Mouse (Mus musculus): ENCODE results near the gene Trappc3l. TPM values are rescaled to one million over a fixed set of nuclear protein-coding genes. Genes with fewer than 3 reads are reported as not detected.
A peak's percentile ranks its signal among the peaks of the same experiment; 100 is the strongest.

The Trappc3l gene
- total and polyA plus RNA-seq, 3 experiments: not detected

- peaks cover 8 to 34% of the 10 kb centered on the region in 2 experiments for H3K4me1 ChIP-seq (ENCODE audit: control insufficient read depth in 1 of 2, insufficient read depth in 2 of 2)
- in situ Hi-C loops (cut with MboI; ENCODE audit: low pct_ligation_motif_present, low pct_unique_long_range_greater_than_20kb, low sequenced_read_pairs): no loop called here
- H3K27ac ChIP-seq (ENCODE audit: insufficient read depth, low read depth): peak within 1 kb of the TSS; percentile 68
- H3K79me2 ChIP-seq (replicated peaks; ENCODE audit: control insufficient read depth, extremely low read depth, insufficient read depth, poor library complexity, severe bottlenecking): peaks cover 35% of the 10 kb centered on the region
- dilution Hi-C loops (cut with MboI; ENCODE audit: extremely low pct_ligation_motif_present, extremely low pct_unique_long_range_greater_than_20kb, low sequenced_read_pairs): no loop called here
- peak within 1 kb of the TSS; percentile 97 for H3K4me2 ChIP-seq (ENCODE audit: insufficient read depth, low read depth, poor library complexity, severe bottlenecking)
- H3K36me3 ChIP-seq (replicated peaks in 1 of 2; ENCODE audit: control insufficient read depth in 1 of 2, insufficient read depth in 1 of 2, low read length in 1 of 2): peaks cover 4 to 17% of the 10 kb centered on the region in 2 experiments
- H3K9me3 ChIP-seq (replicated peaks; ENCODE audit: low read length): no peaks in the 10 kb centered on the region
- DNase-seq (ENCODE audit: extremely low read depth): peak; percentile 95
- peak within 1 kb of the TSS; percentile 72 to 90 (median 89) for H3K4me3 ChIP-seq (replicated peaks in 1 of 3; ENCODE audit: low read depth in 2 of 3, low read length in 2 of 3, poor library complexity in 1 of 3)
- H3K27me3 ChIP-seq (replicated peaks): no peaks in the 10 kb centered on the region
- TF ChIP-seq ZC3H11A (IDR thresholded peaks at IDR 0.05; ENCODE audit: low read depth, low read length): no peak
- TF ChIP-seq HCFC1 (IDR thresholded peaks at IDR 0.05; ENCODE audit: low read depth, low read length): peak; percentile 85
- TF ChIP-seq UBTF (IDR thresholded peaks at IDR 0.05; ENCODE audit: low read depth, low read length): peak; percentile 85; the same call in 1 of the 2 replicates
- TF ChIP-seq POLR2A (IDR thresholded peaks at IDR 0.05; ENCODE audit: low read depth, low read length): peak; percentile 97
- TF ChIP-seq POLR2AphosphoS2 (IDR thresholded peaks at IDR 0.05; ENCODE audit: low read depth, low read length): 0 out of 2 replicates have a peak, but pooled peaks have one; percentile 53
- peak; percentile 55; the same call in 1 of the 2 replicates for TF ChIP-seq ZMIZ1 (IDR thresholded peaks at IDR 0.05; ENCODE audit: low read depth, low read length)
- peak; percentile 66; the same call in 1 of the 2 replicates for TF ChIP-seq CHD2 (IDR thresholded peaks at IDR 0.05; ENCODE audit: low read length)
- TF ChIP-seq MAX (IDR thresholded peaks at IDR 0.05; ENCODE audit: low read length): peak; percentile 54; the same call in 1 of the 2 replicates
- TF ChIP-seq BHLHE40 (IDR thresholded peaks at IDR 0.05; ENCODE audit: low read depth, low read length): peak; percentile 45
- TF ChIP-seq TCF12 (IDR thresholded peaks at IDR 0.05; ENCODE audit: low read depth, low read length): peak; percentile 97
- TF ChIP-seq IRF4 (IDR thresholded peaks at IDR 0.05; ENCODE audit: low read depth, low read length): peak; percentile 54; the same call in 1 of the 2 replicates
- peak; percentile 94 for TF ChIP-seq MXI1 (IDR thresholded peaks at IDR 0.05; ENCODE audit: low read depth, low read length)
- TF ChIP-seq ELF1 (IDR thresholded peaks at IDR 0.05; ENCODE audit: low read depth, low read length): peak; percentile 92
- no peak; the same call in 1 of the 2 replicates for TF ChIP-seq MEF2A (IDR thresholded peaks at IDR 0.05; ENCODE audit: borderline replicate concordance, low read depth, low read length)
- TF ChIP-seq E2F4 (IDR thresholded peaks at IDR 0.05; ENCODE audit: insufficient replicate concordance, low read depth, low read length): no peak
- TF ChIP-seq ZKSCAN1 (IDR thresholded peaks at IDR 0.05; ENCODE audit: borderline replicate concordance, low read depth, low read length): no peak
- TF ChIP-seq JUN (IDR thresholded peaks at IDR 0.05; ENCODE audit: insufficient read depth, low read depth, low read length): no peak
- TF ChIP-seq PAX5 (IDR thresholded peaks at IDR 0.05; ENCODE audit: low read length): no peak
- TF ChIP-seq TBP (conservative IDR thresholded peaks at IDR 0.05; ENCODE audit: low read depth, low read length): peak; percentile 87
- peak; percentile 91 for TF ChIP-seq NRF1 (IDR thresholded peaks at IDR 0.05; ENCODE audit: low read depth, low read length)
- peak; percentile 55; the same call in 1 of the 2 replicates for TF ChIP-seq MYC (IDR thresholded peaks at IDR 0.05; ENCODE audit: low read depth, low read length)
- peak; percentile 78 for TF ChIP-seq NELFE (IDR thresholded peaks at IDR 0.05; ENCODE audit: low read depth, low read length)
- TF ChIP-seq CTCF (conservative IDR thresholded peaks at IDR 0.05 in 1 of 2, IDR thresholded peaks at IDR 0.05 in 1 of 2; ENCODE audit: low read depth in 2 of 2, low read length in 2 of 2): peak in 1 of 2 experiments; percentile 2; a peak in 1 of 4 replicates
- peak; percentile 73 for TF ChIP-seq SIN3A (IDR thresholded peaks at IDR 0.05; ENCODE audit: low read length)
- TF ChIP-seq MAZ (IDR thresholded peaks at IDR 0.05; ENCODE audit: low read depth, low read length): 0 out of 2 replicates have a peak, but pooled peaks have one; percentile 15
- peak within 1 kb of the TSS; percentile 82 for H3K9ac ChIP-seq (ENCODE audit: insufficient read depth, low read depth)
Measured at GRCm38 (mm10) chr10:34019302-34020075, 17.9 kb upstream of the Trappc3l start, which contains the start of gene Rwdd1. Gene Rwdd1 (minus strand): TSS chr10:34019624.

Measured in CH12.LX (cell line).